Mouse (Mus musculus): ENCODE measurements around the gene Musk.

Gene Musk

DNA sequence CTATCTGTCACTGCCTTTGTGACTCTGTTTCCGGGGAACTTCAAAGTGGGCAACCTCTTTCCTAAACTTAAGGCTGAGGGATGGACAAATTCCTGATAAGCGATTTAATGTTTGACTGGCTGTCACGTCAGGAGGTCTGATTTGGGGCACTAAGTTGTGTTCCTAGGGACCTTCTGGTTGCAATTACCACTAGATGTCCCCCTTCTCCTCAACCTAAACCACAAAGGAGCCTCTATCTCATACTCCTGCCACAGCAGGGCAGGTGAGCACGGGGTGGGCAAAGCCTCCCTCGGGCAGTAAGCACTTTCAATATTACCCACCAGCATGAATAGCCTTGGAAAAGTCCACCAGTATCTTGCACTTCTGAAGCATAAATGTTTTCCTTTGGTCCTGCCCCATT, 133.5 kb downstream of the Musk start:
- DNase-seq, result no peak

DNA sequence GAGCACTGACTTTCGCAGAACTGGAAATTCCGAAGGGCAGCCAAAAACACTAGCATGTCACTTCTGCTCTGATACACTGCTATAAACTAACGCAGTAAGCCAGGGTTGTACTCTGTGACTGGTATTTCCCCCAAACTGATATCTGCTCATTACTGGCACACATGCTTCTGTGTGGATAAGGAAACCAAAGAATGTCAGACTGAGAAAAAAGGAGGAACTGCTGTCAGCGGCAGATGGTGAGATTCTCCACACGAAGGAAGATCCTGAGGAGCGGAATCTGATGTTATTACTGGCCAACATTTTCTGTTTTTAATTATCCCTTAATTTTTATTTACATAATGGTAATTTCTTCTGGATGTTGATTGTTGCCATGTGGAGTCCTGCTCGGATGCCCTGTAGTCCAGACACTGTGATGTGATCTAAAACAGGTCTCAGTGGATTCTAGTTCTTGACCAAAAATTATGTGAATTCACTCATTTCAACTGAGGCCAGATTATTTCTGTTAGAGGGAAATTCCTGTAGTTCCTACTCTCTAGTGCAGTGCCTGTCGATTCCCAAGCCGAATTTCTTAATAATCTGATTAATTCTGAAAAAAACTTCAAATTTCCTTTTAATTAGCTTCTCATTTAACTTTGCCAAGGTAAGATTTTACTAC, 137.6 kb downstream of the Musk start:
- DNase-seq, result no peak
